Mouse (Mus musculus): ENCODE results near the gene Shank1.

- TF ChIP-seq CTCF (IDR thresholded peaks at IDR 0.05; ENCODE audit: low read depth, low read length): no peak
- TF ChIP-seq TAL1 (conservative IDR thresholded peaks at IDR 0.05; ENCODE audit: low read depth, low read length): no peak
- TF ChIP-seq GATA1 (IDR thresholded peaks at IDR 0.05; ENCODE audit: borderline replicate concordance, low read length): no peak
- TF ChIP-seq POLR2AphosphoS5 (IDR thresholded peaks at IDR 0.05; ENCODE audit: insufficient replicate concordance, low read depth, low read length): no peak
- TF ChIP-seq GATA2 (IDR thresholded peaks at IDR 0.05; ENCODE audit: borderline replicate concordance, low read depth, low read length): no peak
Observed at GRCm38 (mm10) chr7:44268117-44268516, 41.9 kb upstream of the Shank1 start.

Data from G1E (cell line).